Mouse (Mus musculus): ENCODE measurements around the gene Cdkal1. TPM values are rescaled to one million over a fixed set of nuclear protein-coding genes. Genes with fewer than 3 reads are reported as not detected.

Cdkal1 gene
- polyA plus RNA-seq, 1 experiment: 5.6 TPM

GRCm38 (mm10) chr13:29638303-29638702 lies 217.2 kb downstream of the Cdkal1 start:
- no peak overlapping the region for H3ac ChIP-seq (ENCODE audit: control insufficient read depth, insufficient read length)
- no peaks in the 10 kb centered on the region for H3K79me2 ChIP-seq (ENCODE audit: control insufficient read depth, insufficient read depth)
- no peak for TF ChIP-seq POLR2AphosphoS2 (IDR thresholded peaks at IDR 0.05; ENCODE audit: insufficient read length, low read depth)
- no peak for TF ChIP-seq E2F4 (IDR thresholded peaks at IDR 0.05; ENCODE audit: insufficient read depth)
- TF ChIP-seq TCF3 (IDR thresholded peaks at IDR 0.05; ENCODE audit: insufficient read length, low read depth): no peak
- H3K4me2 ChIP-seq (ENCODE audit: low read depth): peak overlapping the region; percentile 25
- H3K27me3 ChIP-seq (ENCODE audit: control insufficient read depth, insufficient read depth, insufficient read length): no peaks in the 10 kb centered on the region
- no peak overlapping the region for H3K4me3 ChIP-seq
- no peaks in the 10 kb centered on the region for H3K36me3 ChIP-seq (ENCODE audit: control insufficient read depth, insufficient read depth)

DNA sequence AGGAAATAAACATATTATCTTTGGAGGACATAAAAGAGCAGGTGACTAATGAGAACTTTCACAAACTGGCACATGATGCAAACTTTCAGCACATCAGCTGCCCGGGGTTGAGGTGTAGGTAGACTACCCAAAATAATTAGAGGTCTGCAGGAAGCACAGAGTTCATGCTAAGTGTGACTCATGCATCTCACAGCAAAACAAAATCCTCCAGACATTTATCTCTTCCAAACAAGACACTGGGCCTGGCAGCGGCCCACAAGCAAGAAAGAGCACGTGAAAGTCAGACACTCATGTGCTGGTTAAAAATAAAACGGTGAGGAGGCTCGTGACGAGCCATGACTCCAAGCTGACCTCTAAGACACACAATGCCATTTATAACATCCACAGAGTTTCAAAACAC lies 217.7 kb downstream of the Cdkal1 start:
- Histone ChIP-seq H3K4me2 (ENCODE audit: low read depth) (peak overlapping the region; percentile 25), H3K36me3 (ENCODE audit: control insufficient read depth, insufficient read depth) (no peaks in the 10 kb centered on the region), H3K4me3 (no peak overlapping the region), H3ac (ENCODE audit: control insufficient read depth, insufficient read length) (no peak overlapping the region), H3K27me3 (ENCODE audit: control insufficient read depth, insufficient read depth, insufficient read length) (no peaks in the 10 kb centered on the region), H3K79me2 (ENCODE audit: control insufficient read depth, insufficient read depth) (no peaks in the 10 kb centered on the region)
- TF ChIP-seq MYOD1 (IDR thresholded peaks at IDR 0.05; ENCODE audit: control insufficient read depth in 1 of 3, insufficient read length in 2 of 3, low read depth in 2 of 3): peak in 1 of 3 experiments; percentile 18
- TF ChIP-seq USF1 (IDR thresholded peaks at IDR 0.05; ENCODE audit: low read depth): no peak

DNA sequence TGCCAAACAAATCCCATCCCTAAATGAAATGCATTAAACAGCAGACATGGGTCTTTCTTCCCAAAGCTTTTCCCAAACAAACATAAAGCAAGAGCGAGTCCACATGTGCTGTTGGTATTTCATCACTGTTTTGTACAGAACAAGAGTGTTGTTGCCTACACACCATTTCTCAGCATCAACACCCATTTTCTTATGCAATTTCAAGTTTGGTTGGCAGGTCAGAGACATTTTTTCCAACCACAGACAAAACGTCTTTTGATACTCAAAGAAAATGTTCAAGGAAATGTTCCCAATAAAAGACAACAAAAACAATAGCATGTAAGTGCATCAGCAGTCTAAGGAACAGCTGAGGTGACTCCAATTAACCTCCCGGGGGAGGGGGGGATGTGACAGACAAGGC lies 219.9 kb downstream of the Cdkal1 start:
- Histone ChIP-seq H3ac (ENCODE audit: control insufficient read depth, insufficient read length) (no peak overlapping the region), H3K4me3 (no peak overlapping the region), H3K27me3 (ENCODE audit: control insufficient read depth, insufficient read depth, insufficient read length) (no peaks in the 10 kb centered on the region), H3K79me2 (ENCODE audit: control insufficient read depth, insufficient read depth) (no peaks in the 10 kb centered on the region), H3K4me2 (ENCODE audit: low read depth) (no peak overlapping the region), H3K36me3 (ENCODE audit: control insufficient read depth, insufficient read depth) (no peaks in the 10 kb centered on the region)
- no peak for TF ChIP-seq TCF12 (IDR thresholded peaks at IDR 0.05; ENCODE audit: insufficient read depth, poor library complexity, severe bottlenecking)
- no peak for TF ChIP-seq E2F4 (IDR thresholded peaks at IDR 0.05; ENCODE audit: insufficient read depth)
- TF ChIP-seq USF1 (IDR thresholded peaks at IDR 0.05; ENCODE audit: low read depth): no peak
- no peak for TF ChIP-seq POLR2AphosphoS2 (IDR thresholded peaks at IDR 0.05; ENCODE audit: insufficient read length, low read depth)
- no peak for TF ChIP-seq SRF (IDR thresholded peaks at IDR 0.05; ENCODE audit: control insufficient read depth, insufficient read length, low read depth)
- TF ChIP-seq TCF3 (IDR thresholded peaks at IDR 0.05; ENCODE audit: insufficient read length, low read depth): no peak
- no peak for TF ChIP-seq POLR2A (IDR thresholded peaks at IDR 0.05; ENCODE audit: insufficient read length, low read depth)
- no peak for TF ChIP-seq REST (IDR thresholded peaks at IDR 0.05; ENCODE audit: insufficient read depth, insufficient read length)
- TF ChIP-seq CEBPB (IDR thresholded peaks at IDR 0.05; ENCODE audit: insufficient read depth, poor library complexity, severe bottlenecking): no peak
- TF ChIP-seq MAX (IDR thresholded peaks at IDR 0.05; ENCODE audit: low read depth): no peak
- no peak for TF ChIP-seq MYOD1 (IDR thresholded peaks at IDR 0.05; ENCODE audit: control insufficient read depth in 1 of 3, insufficient read length in 2 of 3, low read depth in 2 of 3)
- no peak for TF ChIP-seq MYOG (IDR thresholded peaks at IDR 0.05; ENCODE audit: control insufficient read depth in 1 of 3, insufficient read depth in 1 of 3, insufficient read length in 2 of 3, low read depth in 2 of 3)

DNA sequence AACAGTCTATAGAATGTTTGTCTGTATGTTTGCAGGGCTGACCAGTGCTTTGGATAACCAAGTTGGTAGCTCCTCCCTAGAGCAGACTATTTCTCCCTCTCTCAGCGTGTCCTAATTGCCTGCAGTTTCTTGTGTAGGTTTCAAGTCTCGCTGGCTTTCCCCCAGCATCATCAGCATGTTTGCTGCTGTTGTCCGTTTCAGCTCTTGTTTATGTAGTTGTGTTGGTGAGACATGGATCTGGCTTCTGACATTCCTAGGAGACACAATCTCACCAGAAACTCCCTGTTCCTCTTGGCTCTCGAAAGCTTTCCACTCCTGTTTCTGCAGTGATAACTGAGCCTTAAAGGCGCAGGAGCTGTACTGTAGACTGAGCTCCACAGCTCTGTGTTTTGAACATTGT lies 224.1 kb downstream of the Cdkal1 start:
- H3K4me3 ChIP-seq: no peak overlapping the region
- TF ChIP-seq MYOD1 (IDR thresholded peaks at IDR 0.05; ENCODE audit: control insufficient read depth in 1 of 3, insufficient read length in 2 of 3, low read depth in 2 of 3) (no peak), E2F4 (IDR thresholded peaks at IDR 0.05; ENCODE audit: insufficient read depth) (no peak)
- no peak overlapping the region for H3ac ChIP-seq (ENCODE audit: control insufficient read depth, insufficient read length)
- H3K79me2 ChIP-seq (ENCODE audit: control insufficient read depth, insufficient read depth): no peaks in the 10 kb centered on the region
- H3K36me3 ChIP-seq (ENCODE audit: control insufficient read depth, insufficient read depth): no peaks in the 10 kb centered on the region
- H3K4me2 ChIP-seq (ENCODE audit: low read depth): no peak overlapping the region
- H3K27me3 ChIP-seq (ENCODE audit: control insufficient read depth, insufficient read depth, insufficient read length): no peaks in the 10 kb centered on the region

DNA sequence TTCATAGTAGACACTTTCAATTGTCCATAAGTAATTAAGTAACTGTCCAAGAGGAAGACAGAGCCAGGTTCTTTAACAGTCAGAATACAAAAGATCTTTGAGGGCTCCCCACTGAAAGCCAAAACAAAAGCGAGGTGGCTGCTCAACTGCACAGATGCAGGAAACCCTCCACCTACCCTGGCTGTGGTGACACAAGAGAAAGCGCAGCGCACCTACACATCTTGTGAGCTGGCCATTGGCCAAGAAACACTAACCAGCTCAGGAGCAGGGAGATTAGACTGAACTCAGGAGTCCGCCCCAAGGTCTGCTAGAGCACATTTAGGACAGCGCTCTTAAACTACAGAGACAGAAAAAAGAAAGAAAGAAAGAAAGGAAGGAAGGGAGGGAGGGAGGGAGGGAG lies 226.9 kb downstream of the Cdkal1 start:
- H3K4me2 ChIP-seq (ENCODE audit: low read depth): no peak overlapping the region
- no peak overlapping the region for H3K4me3 ChIP-seq
- H3K36me3 ChIP-seq (ENCODE audit: control insufficient read depth, insufficient read depth): no peaks in the 10 kb centered on the region
- no peaks in the 10 kb centered on the region for H3K27me3 ChIP-seq (ENCODE audit: control insufficient read depth, insufficient read depth, insufficient read length)
- H3ac ChIP-seq (ENCODE audit: control insufficient read depth, insufficient read length): no peak overlapping the region
- H3K79me2 ChIP-seq (ENCODE audit: control insufficient read depth, insufficient read depth): no peaks in the 10 kb centered on the region
- TF ChIP-seq USF1 (IDR thresholded peaks at IDR 0.05; ENCODE audit: low read depth): no peak

DNA sequence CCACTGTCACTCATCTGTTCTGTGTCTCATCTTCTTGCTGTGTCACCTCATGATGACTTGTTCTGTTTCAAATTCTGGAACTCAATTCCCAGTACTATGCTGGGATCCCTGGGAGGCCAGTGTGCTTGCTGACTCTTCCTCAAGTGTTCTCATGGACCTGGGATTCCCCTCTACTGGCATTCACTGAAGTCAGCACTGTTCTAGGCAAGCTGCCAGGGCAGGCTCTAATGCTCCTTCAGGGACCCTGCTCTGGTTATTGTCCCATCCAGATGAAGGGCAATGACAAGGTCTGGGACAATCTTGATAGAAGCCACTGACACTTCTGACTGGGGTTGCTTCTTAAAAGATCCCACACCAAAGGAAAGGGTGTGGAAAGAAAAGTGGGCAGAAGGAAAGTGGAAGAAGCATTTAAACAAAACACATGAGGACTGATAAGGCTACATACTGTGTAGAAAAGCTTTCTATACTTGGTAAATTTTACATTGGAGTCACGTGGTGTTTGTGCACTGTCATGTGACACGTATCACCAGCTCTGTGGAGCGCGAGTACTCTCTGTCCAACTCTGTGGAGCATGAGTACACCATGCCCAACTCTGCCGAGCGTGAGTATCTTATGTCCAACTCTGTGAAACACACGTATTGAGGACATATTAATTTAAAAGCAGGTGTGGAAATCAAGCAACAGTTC lies 227.9 kb downstream of the Cdkal1 start:
- Histone ChIP-seq H3K27me3 (ENCODE audit: control insufficient read depth, insufficient read depth, insufficient read length) (no peaks in the 10 kb centered on the region), H3K4me3 (no peak overlapping the region), H3K36me3 (ENCODE audit: control insufficient read depth, insufficient read depth) (no peaks in the 10 kb centered on the region), H3K79me2 (ENCODE audit: control insufficient read depth, insufficient read depth) (no peaks in the 10 kb centered on the region), H3ac (ENCODE audit: control insufficient read depth, insufficient read length) (no peak overlapping the region), H3K4me2 (ENCODE audit: low read depth) (no peak overlapping the region)
- no peak for TF ChIP-seq POLR2AphosphoS2 (IDR thresholded peaks at IDR 0.05; ENCODE audit: insufficient read length, low read depth)
- no peak for TF ChIP-seq MYOD1 (IDR thresholded peaks at IDR 0.05; ENCODE audit: control insufficient read depth in 1 of 3, insufficient read length in 2 of 3, low read depth in 2 of 3)
- TF ChIP-seq POLR2A (IDR thresholded peaks at IDR 0.05; ENCODE audit: insufficient read length, low read depth): no peak
- no peak for TF ChIP-seq TCF12 (IDR thresholded peaks at IDR 0.05; ENCODE audit: insufficient read depth, poor library complexity, severe bottlenecking)
- no peak for TF ChIP-seq MYOG (IDR thresholded peaks at IDR 0.05; ENCODE audit: control insufficient read depth in 1 of 3, insufficient read depth in 1 of 3, insufficient read length in 2 of 3, low read depth in 2 of 3)
- no peak for TF ChIP-seq E2F4 (IDR thresholded peaks at IDR 0.05; ENCODE audit: insufficient read depth)
- TF ChIP-seq USF1 (IDR thresholded peaks at IDR 0.05; ENCODE audit: low read depth): no peak
- TF ChIP-seq CEBPB (IDR thresholded peaks at IDR 0.05; ENCODE audit: insufficient read depth, poor library complexity, severe bottlenecking): no peak
- TF ChIP-seq TCF3 (IDR thresholded peaks at IDR 0.05; ENCODE audit: insufficient read length, low read depth): no peak
- no peak for TF ChIP-seq MAX (IDR thresholded peaks at IDR 0.05; ENCODE audit: low read depth)
- TF ChIP-seq REST (IDR thresholded peaks at IDR 0.05; ENCODE audit: insufficient read depth, insufficient read length): no peak
- TF ChIP-seq SRF (IDR thresholded peaks at IDR 0.05; ENCODE audit: control insufficient read depth, insufficient read length, low read depth): no peak

All from myocyte (in vitro differentiated cells).